In genomic region chr6:125222146-125222545, GRCm38 (mm10) we compare ENCODE assay signal across 12 mouse cellular contexts. TPM values are rescaled to one million over a fixed set of nuclear protein-coding genes. Genes with fewer than 3 reads are reported as not detected.
DNase-seq lines count a peak whose midpoint lies in the region; ATAC-seq lines count a peak whose summit lies in the region.
"Had no signal": no experiment of that assay in that cellular context is flagged by ENCODE, and none has a peak within 500 bp of the region (broad histone marks: within the 10 kb centered on the region; RNA-seq: fewer than 3 reads in every experiment).

No protein-coding gene starts in this region.

- no peaks in the 10 kb centered on the region for H3K36me3 ChIP-seq in forebrain, embryonic 11.5 days (ENCODE audit: control insufficient read depth, insufficient read depth, low read length)
- peaks cover 9% of the 10 kb centered on the region for H3K36me3 ChIP-seq in forebrain, embryonic 10.5 days (replicated peaks)
- peaks cover 6% of the 10 kb centered on the region; the same call in 1 of the 2 replicates for H3K36me3 ChIP-seq in neural tube, embryonic 13.5 days
- peaks cover 6% of the 10 kb centered on the region; the same call in 1 of the 2 replicates for H3K36me3 ChIP-seq in neural tube, embryonic 15.5 days

- no peak overlapping the region for H3K9ac ChIP-seq in forebrain, embryonic 11.5 days (ENCODE audit: low read length)
- 0 out of 2 replicates have a peak overlapping the region, but pooled peaks have one; percentile 6 for H3K9ac ChIP-seq in neural tube, embryonic 13.5 days
- no peak overlapping the region for H3K9ac ChIP-seq in neural tube, embryonic 15.5 days (replicated peaks)

- H3K9me3 ChIP-seq in forebrain, embryonic 11.5 days (ENCODE audit: control insufficient read depth, low read length), result no peaks in the 10 kb centered on the region
- no peaks in the 10 kb centered on the region for H3K9me3 ChIP-seq in forebrain, embryonic 10.5 days
- no peaks in the 10 kb centered on the region for H3K9me3 ChIP-seq in neural tube, embryonic 13.5 days
- H3K9me3 ChIP-seq in neural tube, embryonic 15.5 days (replicated peaks), result no peaks in the 10 kb centered on the region

- ATAC-seq in forebrain, embryonic 11.5 days (replicated peaks; ENCODE audit: low FRiP score), result no peak
- no peak for ATAC-seq in neural tube, embryonic 13.5 days (ENCODE audit: low read depth)
- ATAC-seq in neural tube, embryonic 15.5 days (ENCODE audit: low FRiP score), result no peak
- no peak for ATAC-seq in erythroblast, adult 5-6 weeks (replicated peaks; ENCODE audit: low FRiP score, poor library complexity, severe bottlenecking)

- 74% methylated on average over 2 of the region's 2 CpGs for WGBS in forebrain, embryonic 11.5 days
- WGBS in forebrain, embryonic 10.5 days, result 82% methylated on average over 2 of the region's 2 CpGs
- WGBS in neural tube, embryonic 13.5 days, result 73% methylated on average over 2 of the region's 2 CpGs
- WGBS in neural tube, embryonic 15.5 days, result 76% methylated on average over 2 of the region's 2 CpGs

- DNase-seq in forebrain, embryonic 11.5 days (ENCODE audit: low spot score), result peak; percentile 25
- DNase-seq in forebrain, embryonic 10.5 days (ENCODE audit: extremely low spot score, low spot score), result no peak
- peak; percentile 44 for DNase-seq in spleen, adult 12 weeks (ENCODE audit: low spot score)
- DNase-seq in thymus, postnatal 4 days, result peak; percentile 85
- DNase-seq in frontal cortex, postnatal 36 days (ENCODE audit: low spot score in 2 of 2), result no peak
- DNase-seq: cerebellum, postnatal 14 days; gastrocnemius, postnatal 36 days had no signal

- H3K4me1 ChIP-seq in forebrain, embryonic 11.5 days (replicated peaks; ENCODE audit: control insufficient read depth, insufficient read depth, low read length), result no peaks in the 10 kb centered on the region
- H3K4me1 ChIP-seq in forebrain, embryonic 10.5 days, result no peaks in the 10 kb centered on the region
- H3K4me1 ChIP-seq in neural tube, embryonic 13.5 days (replicated peaks), result no peaks in the 10 kb centered on the region
- H3K4me1 ChIP-seq in neural tube, embryonic 15.5 days, result peaks cover 7% of the 10 kb centered on the region; the same call in 1 of the 2 replicates

- no peak overlapping the region for H3K27ac ChIP-seq in forebrain, embryonic 11.5 days (ENCODE audit: low read depth, low read length)
- H3K27ac ChIP-seq in forebrain, embryonic 10.5 days, result no peak overlapping the region
- H3K27ac ChIP-seq in neural tube, embryonic 13.5 days (replicated peaks), result no peak overlapping the region
- no peak overlapping the region for H3K27ac ChIP-seq in neural tube, embryonic 15.5 days (replicated peaks)

- H3K4me2 ChIP-seq in forebrain, embryonic 11.5 days (ENCODE audit: low read depth, low read length, severe bottlenecking), result no peak overlapping the region
- H3K4me2 ChIP-seq in neural tube, embryonic 13.5 days, result no peak overlapping the region
- H3K4me2 ChIP-seq in neural tube, embryonic 15.5 days, result no peak overlapping the region

- no peak overlapping the region for H3K4me3 ChIP-seq in forebrain, embryonic 11.5 days (ENCODE audit: low read depth, low read length)
- no peak overlapping the region for H3K4me3 ChIP-seq in forebrain, embryonic 10.5 days
- no peak overlapping the region for H3K4me3 ChIP-seq in neural tube, embryonic 13.5 days
- no peak overlapping the region for H3K4me3 ChIP-seq in neural tube, embryonic 15.5 days (replicated peaks)
- H3K4me3 ChIP-seq: myocyte had no signal

- H3K27me3 ChIP-seq in forebrain, embryonic 11.5 days (ENCODE audit: control insufficient read depth, insufficient read depth, low read length), result no peaks in the 10 kb centered on the region
- peaks cover under 1% of the 10 kb centered on the region; the same call in 1 of the 2 replicates for H3K27me3 ChIP-seq in forebrain, embryonic 10.5 days (ENCODE audit: poor library complexity, severe bottlenecking)
- H3K27me3 ChIP-seq in neural tube, embryonic 13.5 days, result no peaks in the 10 kb centered on the region
- no peaks in the 10 kb centered on the region for H3K27me3 ChIP-seq in neural tube, embryonic 15.5 days (replicated peaks)

RNA-seq across cellular contexts. Expression of gene Vamp1, which starts 6.8 kb away (rescaled TPM):
- 1.9 and 2.1 TPM in 2 replicates for polyA plus RNA-seq in forebrain, embryonic 11.5 days (2014; fragmentation: Nextera tagmentation; extraction: Ambion mirVana)
- 3.8 and 4.7 TPM in 2 replicates for polyA plus RNA-seq in forebrain, embryonic 10.5 days (2016; fragmentation: Nextera tagmentation; extraction: Ambion mirVana)
- polyA plus RNA-seq in neural tube, embryonic 13.5 days (2015; fragmentation: Nextera tagmentation; extraction: Ambion mirVana), result 16.2 and 17.1 TPM in 2 replicates
- polyA plus RNA-seq in neural tube, embryonic 15.5 days (2015; fragmentation: Nextera tagmentation; extraction: Ambion mirVana), result 53.8 and 57.4 TPM in 2 replicates
- total RNA-seq in erythroblast, adult 5-6 weeks (2015; ENCODE audit: low replicate concordance), result 2.1 and 4.2 TPM in 2 replicates
- 0.14 and 2.1 TPM in 2 replicates for total RNA-seq in erythroblast, adult 5-6 weeks (2017; ENCODE audit: low replicate concordance)

RNA-seq across cellular contexts. Expression of gene Tapbpl, which starts 9.5 kb away (rescaled TPM):
- polyA plus RNA-seq in forebrain, embryonic 11.5 days (2014; fragmentation: Nextera tagmentation; extraction: Ambion mirVana), result 1.1 and 1.8 TPM in 2 replicates
- polyA plus RNA-seq in forebrain, embryonic 10.5 days (2016; fragmentation: Nextera tagmentation; extraction: Ambion mirVana), result 1.6 and 2.1 TPM in 2 replicates
- 4.8 and 5.5 TPM in 2 replicates for polyA plus RNA-seq in neural tube, embryonic 13.5 days (2015; fragmentation: Nextera tagmentation; extraction: Ambion mirVana)
- polyA plus RNA-seq in neural tube, embryonic 15.5 days (2015; fragmentation: Nextera tagmentation; extraction: Ambion mirVana), result 7.1 and 11.9 TPM in 2 replicates
- 0.84 and 4.4 TPM in 2 replicates for total RNA-seq in erythroblast, adult 5-6 weeks (2015; ENCODE audit: low replicate concordance)
- 3.0 and 4.0 TPM in 2 replicates for total RNA-seq in erythroblast, adult 5-6 weeks (2017; ENCODE audit: low replicate concordance)

RNA-seq across cellular contexts. Expression of gene Cd27, which starts 14.7 kb away (rescaled TPM):
- 1.3 and 2.3 TPM in 2 replicates for polyA plus RNA-seq in forebrain, embryonic 11.5 days (2014; fragmentation: Nextera tagmentation; extraction: Ambion mirVana)
- 1.1 and 1.7 TPM in 2 replicates for polyA plus RNA-seq in forebrain, embryonic 10.5 days (2016; fragmentation: Nextera tagmentation; extraction: Ambion mirVana)
- 1.3 and 1.6 TPM in 2 replicates for polyA plus RNA-seq in neural tube, embryonic 13.5 days (2015; fragmentation: Nextera tagmentation; extraction: Ambion mirVana)
- polyA plus RNA-seq in neural tube, embryonic 15.5 days (2015; fragmentation: Nextera tagmentation; extraction: Ambion mirVana), result 2.0 and 12.9 TPM in 2 replicates
- 1.7 and 6.3 TPM in 2 replicates for total RNA-seq in erythroblast, adult 5-6 weeks (2015; ENCODE audit: low replicate concordance)
- 0.84 and 1.0 TPM in 2 replicates for total RNA-seq in erythroblast, adult 5-6 weeks (2017; ENCODE audit: low replicate concordance)
- total RNA-seq: left cerebral cortex, postnatal 10 days had no signal

RNA-seq across cellular contexts. Expression of gene Mrpl51, which starts 30.5 kb away (rescaled TPM):
- 195 and 197 TPM in 2 replicates for polyA plus RNA-seq in forebrain, embryonic 11.5 days (2014; fragmentation: Nextera tagmentation; extraction: Ambion mirVana)
- 232 and 239 TPM in 2 replicates for polyA plus RNA-seq in forebrain, embryonic 10.5 days (2016; fragmentation: Nextera tagmentation; extraction: Ambion mirVana)
- 143 and 158 TPM in 2 replicates for polyA plus RNA-seq in neural tube, embryonic 13.5 days (2015; fragmentation: Nextera tagmentation; extraction: Ambion mirVana)
- polyA plus RNA-seq in neural tube, embryonic 15.5 days (2015; fragmentation: Nextera tagmentation; extraction: Ambion mirVana), result 156 and 167 TPM in 2 replicates
- total RNA-seq in erythroblast, adult 5-6 weeks (2015; ENCODE audit: low replicate concordance), result 40.1 and 54.4 TPM in 2 replicates
- total RNA-seq in erythroblast, adult 5-6 weeks (2017; ENCODE audit: low replicate concordance), result 16.4 and 29.8 TPM in 2 replicates

RNA-seq across cellular contexts. Expression of gene Ncapd2, which starts 30.6 kb away (rescaled TPM):
- 225 and 271 TPM in 2 replicates for polyA plus RNA-seq in forebrain, embryonic 11.5 days (2014; fragmentation: Nextera tagmentation; extraction: Ambion mirVana)
- polyA plus RNA-seq in forebrain, embryonic 10.5 days (2016; fragmentation: Nextera tagmentation; extraction: Ambion mirVana), result 271 and 274 TPM in 2 replicates
- polyA plus RNA-seq in neural tube, embryonic 13.5 days (2015; fragmentation: Nextera tagmentation; extraction: Ambion mirVana), result 48.8 and 69.2 TPM in 2 replicates
- 38.2 and 56.6 TPM in 2 replicates for polyA plus RNA-seq in neural tube, embryonic 15.5 days (2015; fragmentation: Nextera tagmentation; extraction: Ambion mirVana)
- 139 and 148 TPM in 2 replicates for total RNA-seq in erythroblast, adult 5-6 weeks (2015; ENCODE audit: low replicate concordance)
- 137 and 246 TPM in 2 replicates for total RNA-seq in erythroblast, adult 5-6 weeks (2017; ENCODE audit: low replicate concordance)

Comparison
In these comparisons a context has a peak if more than half of its experiments do, and no peak if none do; other contexts are left out.
1. DNase-seq: peak in forebrain, embryonic 11.5 days (single experiment), spleen, adult 12 weeks (single experiment) and thymus, postnatal 4 days (single experiment); none in forebrain, embryonic 10.5 days (single experiment) and frontal cortex, postnatal 36 days (0 of 2).